Mouse (Mus musculus): ENCODE data around the gene Eea1.
"Not testable (repeated sequence)": the region's sequence is repeated elsewhere in the genome, so short reads cannot be mapped to it uniquely, and the experiment has no call there.

Gene Eea1

DNA sequence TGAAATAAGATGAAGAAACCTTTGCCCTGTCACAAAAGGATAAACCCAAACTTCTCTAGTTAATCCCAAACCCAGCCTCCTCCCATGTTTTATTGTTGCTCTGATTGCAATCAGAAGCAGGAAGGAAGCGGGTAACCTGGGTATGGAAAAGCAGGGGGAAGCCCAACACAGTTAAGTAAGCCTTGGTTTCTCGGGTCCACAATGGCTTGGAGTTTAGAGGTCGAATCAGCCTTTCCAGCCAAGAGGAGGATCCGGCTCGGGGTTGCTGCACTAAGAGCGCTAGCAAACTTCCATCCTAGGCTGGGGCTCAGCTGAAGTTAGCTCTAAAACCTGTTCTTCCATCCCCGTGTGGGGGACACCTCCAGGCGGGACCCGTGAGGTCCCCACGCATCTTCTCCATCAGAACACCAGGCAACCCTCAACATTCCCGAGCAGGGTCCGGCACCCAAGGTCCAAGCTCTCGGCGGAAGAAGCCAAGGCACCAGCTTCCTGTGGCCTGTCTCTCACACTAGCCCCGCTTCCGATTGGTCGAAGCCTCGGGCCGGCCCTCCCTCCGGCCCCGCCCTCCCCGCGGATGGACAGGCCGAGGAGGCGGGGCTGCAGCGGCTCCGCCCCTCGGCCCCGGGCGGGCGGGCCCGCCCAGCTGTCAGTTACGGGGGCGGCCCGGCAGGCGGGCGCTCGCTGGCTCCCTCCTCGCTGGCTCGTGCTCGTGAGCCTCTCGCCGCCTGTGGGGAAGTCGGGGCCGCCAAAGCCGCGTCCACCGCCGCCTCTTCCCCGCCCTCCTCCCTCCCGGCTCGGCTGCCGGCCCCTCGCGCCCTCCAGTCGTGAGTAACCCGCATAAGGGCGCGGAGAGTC is at the start of gene Eea1:
Gene Eea1, plus strand, starts transcription at position 605 of the 855 bp plus-strand sequence.
- DNase-seq, result peak; percentile 57

DNA sequence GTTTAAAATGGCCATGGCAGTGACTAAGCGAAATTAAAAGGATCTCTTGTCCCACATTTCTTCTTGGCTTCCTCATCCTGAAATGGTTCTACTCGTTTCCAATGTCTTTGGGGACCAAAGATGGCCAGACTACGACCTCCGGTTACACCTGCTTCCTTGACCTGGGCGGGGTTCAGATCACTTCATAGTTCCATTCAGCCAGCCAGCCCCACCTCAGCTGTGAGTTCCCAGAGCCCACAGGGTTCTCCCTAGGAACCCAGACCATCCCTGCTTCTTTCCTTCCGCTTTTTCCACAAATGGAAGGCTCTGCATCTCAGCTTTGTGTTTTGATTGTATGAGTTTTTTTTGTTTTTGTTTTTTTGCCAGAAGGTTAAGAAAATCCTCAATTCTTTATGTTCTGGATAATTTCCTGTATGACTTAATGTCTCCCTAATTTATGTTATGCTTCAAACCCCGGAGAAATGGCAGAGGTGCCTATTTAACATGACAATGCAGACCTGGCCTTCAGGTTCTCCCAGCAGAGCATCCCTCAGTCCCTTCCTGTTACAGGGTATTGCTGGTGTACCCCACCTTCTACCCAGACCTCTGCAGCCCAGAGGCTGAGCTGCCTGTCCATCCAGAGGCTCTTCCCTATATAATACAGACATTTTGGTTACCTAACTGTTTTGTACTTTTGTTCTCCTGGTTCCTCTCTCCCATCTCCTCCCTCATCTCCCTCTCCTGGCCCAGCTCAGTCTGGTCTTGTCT is 49.1 kb upstream of the Eea1 start:
- no peak for DNase-seq

DNA sequence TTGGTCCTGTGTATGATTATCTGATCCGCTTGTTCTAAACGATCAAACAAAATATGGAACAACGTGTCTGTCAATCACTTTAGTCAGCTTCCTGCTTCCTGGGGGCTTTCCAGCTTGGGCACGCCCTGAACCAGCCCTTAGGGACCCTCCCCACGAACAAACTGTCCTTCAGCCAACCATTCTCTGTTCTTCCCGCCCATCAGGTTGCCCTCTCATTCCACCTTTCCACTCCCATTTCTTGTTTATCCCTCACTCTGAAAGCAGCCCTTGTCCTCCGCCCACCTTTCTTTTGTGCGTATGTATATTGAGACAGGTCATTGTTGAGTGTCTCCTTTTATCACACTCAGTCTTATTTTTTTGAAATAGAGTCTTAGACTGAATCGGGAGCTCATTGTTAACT is 48.3 kb upstream of the Eea1 start:
- DNase-seq, result no peak

DNA sequence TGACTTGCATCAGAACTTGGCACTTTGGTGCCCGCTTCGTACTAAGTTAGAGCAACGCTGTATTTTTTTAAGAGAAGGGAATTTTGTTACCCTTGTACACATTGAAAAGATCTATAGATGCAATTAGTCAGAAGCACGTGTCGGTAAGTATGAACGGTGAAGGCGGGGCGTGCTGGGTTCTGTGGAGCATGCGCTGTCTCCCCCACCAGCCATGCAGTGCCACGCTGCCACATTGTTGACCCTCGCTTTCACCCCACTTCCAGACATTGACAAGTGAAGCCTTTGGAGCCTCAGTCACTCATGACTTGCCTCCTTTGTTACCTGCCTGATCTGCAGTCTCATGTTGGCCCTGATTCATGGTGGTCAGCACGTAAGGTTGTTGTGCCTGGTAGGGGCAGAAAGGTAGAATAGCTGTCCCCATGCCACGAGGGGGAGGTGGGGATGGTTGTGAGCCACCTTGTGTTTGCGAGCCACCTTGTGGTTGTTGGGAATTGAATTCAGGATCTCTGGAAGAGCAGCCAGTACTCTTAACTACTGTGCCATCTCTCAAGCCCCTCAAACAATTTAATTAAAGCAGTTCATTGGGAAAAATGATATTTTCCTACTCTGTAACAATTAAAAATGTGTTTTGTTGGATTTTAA is 47.0 kb upstream of the Eea1 start:
- no peak for DNase-seq

DNA sequence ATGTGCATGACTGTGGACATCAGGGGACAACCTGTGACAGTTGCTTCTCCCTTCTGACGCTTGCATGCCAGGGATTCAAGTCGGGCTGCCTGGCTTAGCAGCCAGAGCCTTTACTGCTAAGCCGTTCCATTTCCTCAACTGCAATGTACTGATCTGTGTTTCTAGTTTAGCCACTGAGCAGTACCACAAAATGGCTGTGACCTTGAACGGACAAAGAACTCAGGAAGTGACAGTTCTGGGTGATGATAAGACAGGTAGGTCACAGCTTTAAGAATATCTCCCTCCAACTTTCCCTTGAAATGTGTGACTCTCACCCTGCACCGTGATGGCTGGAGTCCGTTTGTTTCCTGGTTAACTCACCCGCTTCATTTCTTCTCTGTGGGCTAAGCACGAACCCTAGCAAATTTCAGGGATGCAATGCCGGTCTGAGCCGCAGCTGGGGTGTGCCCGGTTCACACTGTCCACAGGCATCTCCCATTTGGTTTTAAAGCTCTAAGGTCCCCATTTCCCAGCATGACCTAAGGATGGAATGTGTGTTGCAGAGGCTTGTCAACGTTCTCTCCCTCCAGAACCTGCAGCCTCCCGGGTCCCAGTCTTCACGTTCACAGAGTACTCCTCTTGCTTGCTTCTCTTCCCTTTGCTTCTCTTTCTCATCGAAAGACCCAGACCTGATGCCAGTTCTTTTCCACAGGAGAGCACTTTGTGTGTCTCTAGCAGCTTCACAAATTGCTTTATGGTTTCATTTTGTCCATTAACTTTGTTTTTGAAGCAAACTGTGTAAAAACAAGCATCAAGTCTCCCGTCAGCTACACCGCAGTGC is 46.2 kb upstream of the Eea1 start:
- peak; percentile 2 for DNase-seq

DNA sequence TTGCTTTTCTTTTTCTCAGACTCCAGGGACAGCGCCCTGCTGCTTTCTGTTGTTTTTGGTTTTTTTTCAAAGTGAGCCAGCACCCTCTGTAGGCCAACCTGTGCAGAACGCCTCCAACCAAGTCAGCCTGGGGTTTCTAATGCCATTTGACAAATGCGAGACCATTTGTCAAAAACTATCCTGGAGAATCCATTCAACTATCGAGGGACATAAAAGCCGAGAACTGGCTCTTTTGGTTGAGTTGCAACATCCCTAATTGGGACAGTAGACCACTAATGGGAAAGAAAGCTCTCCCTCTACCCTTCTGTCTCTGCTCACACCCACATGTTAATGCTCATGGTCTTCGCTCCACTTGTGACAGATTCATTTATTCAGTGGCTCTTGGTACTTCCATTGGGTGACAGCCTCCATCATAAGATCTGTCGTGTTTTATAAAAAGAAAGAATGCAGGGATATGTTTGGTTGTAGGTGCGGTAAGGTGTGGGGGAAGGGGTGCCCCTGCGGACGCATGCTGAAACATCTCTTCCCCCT is 45.5 kb upstream of the Eea1 start:
- DNase-seq, result peak; percentile 54

DNA sequence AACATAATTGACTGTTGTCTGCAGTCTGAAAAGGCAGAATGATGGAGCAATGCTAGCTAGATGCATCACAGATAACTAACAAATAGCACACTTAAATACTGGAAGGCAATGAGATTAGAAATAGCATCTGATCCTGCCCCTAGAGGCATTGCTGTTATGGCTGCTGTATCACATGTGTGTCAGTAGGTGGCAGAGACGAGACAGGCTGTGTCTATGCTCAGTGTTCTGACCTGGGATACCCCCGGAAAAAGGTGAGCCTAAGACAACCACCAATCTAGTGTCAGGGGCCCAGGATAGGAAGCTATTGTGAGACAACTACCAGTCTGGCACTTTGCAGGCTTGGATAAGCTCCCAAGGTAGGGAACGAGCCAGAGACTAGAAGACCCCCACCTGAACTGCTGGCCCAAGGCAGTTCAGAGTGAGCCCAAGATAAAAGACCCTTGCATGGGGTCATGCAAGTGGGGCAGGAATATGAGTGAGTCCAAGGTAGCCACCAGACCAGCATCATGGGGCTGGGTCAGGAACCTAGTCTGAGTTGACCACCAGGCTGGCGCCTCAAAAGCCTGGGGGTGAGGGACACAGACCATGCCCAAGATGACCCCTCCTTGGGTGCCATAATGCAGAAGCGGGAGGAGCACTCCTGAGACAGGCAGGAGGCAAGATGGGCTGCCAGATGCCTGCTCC is 41.8 kb upstream of the Eea1 start:
- DNase-seq, result peak; percentile 32

DNA sequence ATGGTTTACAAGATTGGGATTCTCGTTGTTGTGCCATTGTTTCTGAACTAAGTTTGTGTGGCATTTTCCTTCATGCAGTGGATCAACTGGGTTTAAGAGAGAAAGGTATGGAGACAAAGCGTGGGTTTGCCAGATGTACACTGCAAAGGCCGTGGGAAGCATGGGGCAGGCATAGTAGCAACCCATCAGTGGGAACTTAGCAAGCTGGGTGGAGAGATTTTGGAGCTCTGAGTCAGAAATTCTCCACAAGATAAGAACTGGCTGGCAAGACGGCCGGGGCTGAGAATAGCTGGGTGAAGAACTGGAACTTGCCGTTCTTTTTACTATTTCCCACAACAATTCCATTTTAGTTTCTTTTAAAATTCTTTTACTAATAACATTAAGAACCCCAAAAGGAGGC is 35.8 kb upstream of the Eea1 start:
- DNase-seq, result no peak

DNA sequence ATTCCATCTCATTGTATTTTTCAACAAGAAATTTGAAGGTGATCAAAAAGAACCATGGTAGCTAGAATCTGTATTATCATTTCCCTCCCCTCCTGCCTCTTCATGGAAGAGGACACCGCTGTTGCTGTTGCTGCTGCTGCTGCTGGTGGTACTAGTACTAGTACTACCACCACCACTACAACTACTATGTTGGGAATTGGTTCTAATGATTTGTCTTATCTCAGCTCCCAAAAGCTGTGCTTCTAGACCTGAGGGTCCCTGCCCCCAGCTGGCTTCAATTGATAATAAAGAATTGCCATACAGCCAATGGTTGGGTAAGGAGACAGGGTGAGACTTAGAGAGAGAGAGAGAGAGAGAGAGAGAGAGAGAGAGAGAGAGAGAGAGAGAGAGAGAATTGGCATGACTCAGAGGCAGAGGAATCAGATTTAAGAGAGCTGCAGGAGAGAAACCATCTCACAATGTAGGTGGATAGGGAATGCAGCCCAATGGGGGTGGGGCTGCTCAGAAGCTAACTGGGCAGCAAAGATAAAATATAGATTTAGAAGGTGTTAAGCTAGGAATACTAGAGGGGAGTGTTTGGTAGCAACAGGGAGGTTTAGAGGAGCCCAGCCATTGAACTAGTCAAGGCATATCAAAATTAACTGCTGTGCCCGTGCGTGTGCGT is 31.1 kb upstream of the Eea1 start:
- DNase-seq, result no peak

DNA sequence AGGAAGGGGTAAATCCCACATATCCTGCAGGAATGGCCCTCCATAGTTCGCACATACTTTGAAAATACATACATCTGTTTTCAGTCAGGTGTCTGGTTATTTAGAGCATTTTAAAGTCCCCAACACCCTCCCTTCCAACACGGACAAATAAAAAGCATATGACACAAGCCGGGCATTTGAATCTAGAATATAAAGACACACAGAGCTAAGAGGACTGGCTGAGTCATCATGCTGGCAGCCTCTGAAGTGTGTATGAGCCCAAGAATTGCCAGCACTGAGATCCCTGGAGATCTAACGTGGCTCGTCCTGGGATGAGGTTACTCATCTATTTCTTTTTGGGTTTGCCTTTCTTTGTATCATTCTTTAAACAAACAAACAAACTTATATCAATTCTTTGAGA is 29.4 kb upstream of the Eea1 start:
- no peak for DNase-seq

DNA sequence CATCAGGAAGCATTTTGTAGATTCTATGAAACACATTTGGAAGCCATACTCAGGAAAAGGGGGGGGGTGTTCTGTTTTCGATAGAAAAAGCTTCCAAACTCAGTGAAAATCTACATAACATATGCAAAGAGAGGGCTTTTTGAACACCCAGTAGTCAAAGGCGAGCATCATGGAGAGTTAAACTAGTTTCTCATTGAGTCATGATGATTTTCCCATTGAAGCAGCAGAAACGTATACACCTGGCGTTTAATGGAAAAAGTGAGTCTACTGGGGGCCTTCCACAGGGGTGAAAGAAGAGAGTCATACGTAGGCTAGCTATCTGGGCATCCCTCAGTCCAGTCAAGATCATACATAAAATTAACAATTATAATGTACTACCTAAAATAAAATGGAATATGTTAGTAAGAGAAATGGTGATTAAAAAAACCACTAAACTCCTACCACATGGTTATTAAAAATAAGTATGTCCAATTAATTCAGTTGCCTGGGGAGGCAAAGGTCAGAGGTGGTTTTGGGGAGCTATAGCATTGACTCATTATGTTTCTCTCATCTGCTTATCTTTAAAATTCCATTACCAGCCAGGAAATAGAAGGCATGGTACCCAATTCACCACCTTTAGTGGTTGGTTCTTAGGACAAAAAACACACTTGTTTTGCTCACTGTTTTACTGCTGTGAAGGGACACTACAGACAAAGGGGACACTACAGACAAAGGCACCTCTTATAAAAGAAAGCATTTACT is 25.8 kb upstream of the Eea1 start:
- DNase-seq, result no peak

DNA sequence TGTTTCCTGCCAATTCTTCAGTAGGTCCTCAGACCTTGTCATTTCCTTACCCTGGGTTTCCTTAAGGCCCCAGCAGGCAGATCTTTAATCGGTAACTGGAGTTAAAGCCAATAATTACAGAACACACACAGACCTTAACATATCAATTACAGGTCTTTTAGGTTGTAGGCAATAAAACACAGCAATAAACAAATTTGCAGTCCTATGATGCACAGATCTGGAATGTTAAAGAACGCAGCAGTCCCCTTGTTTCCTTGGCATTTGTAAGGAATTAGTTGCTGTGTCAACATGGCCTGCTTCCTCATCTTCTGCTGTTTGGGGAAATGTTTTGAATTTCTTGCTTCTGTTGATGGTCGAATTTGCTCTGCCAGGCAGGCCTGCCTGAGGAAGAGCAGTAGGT is 21.7 kb upstream of the Eea1 start:
- DNase-seq, result no peak

DNA sequence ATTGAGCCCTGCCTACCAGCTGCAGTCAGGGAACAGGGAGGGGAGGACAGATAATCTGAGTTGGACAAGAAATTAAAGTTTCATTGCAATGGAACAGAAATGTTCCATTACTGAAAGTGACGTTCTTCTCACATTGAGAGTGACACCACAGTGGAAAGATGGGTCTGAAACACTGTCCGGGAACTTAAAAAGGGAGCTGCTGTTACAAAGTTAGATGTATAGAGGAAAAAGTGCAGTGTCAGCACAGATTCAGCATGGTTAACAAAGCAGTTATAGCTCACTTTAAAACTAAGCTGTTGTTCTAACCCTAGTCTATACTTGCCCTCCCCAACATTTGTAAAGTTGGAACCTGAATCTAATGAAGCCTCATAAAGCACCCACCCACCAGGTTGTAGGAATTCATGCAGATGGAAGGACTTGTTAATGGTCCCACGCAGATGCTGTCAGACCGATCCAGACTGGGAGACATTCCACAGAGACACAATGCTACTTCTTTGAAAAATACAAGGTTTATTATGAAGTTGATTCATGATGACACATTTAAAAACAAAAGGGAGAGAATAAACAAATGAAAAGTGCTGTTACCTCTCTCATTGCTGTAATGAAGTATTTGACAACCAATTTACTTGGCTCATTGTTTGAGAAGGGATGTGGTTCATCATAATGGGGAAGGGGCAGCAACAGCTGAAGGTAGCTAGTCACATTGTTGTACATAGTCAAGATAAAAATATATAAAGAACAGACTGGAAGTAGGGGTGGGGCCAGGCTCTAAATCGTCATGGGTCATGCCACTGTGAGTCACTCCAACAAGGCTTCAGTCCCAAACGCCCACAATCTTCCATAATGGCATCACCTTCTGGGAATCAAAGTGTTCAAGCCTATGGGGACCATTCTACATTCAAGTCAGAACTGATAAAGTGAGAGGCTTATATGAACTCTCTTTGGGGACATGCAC is 16.9 kb upstream of the Eea1 start:
- DNase-seq, result no peak

DNA sequence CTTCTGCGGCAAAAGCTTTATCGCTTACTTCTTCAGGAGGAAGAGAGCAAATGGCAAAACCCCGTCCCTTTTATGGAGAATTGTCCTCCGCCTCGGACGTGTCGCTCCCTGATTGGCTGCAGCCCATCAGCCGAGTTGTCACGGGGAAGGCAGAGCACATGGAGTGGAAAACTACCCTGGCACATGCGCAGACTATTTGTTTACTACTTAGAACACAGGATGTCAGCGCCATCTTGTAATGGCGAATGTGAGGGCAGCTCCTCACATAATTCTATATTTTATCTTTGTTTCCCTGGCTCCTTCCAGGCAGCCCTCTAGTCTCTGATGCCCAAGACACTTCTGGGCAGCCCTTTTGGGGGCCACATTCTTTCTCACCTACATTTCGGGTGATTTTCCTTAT is 6.8 kb upstream of the Eea1 start:
- not testable (repeated sequence) for DNase-seq

DNA sequence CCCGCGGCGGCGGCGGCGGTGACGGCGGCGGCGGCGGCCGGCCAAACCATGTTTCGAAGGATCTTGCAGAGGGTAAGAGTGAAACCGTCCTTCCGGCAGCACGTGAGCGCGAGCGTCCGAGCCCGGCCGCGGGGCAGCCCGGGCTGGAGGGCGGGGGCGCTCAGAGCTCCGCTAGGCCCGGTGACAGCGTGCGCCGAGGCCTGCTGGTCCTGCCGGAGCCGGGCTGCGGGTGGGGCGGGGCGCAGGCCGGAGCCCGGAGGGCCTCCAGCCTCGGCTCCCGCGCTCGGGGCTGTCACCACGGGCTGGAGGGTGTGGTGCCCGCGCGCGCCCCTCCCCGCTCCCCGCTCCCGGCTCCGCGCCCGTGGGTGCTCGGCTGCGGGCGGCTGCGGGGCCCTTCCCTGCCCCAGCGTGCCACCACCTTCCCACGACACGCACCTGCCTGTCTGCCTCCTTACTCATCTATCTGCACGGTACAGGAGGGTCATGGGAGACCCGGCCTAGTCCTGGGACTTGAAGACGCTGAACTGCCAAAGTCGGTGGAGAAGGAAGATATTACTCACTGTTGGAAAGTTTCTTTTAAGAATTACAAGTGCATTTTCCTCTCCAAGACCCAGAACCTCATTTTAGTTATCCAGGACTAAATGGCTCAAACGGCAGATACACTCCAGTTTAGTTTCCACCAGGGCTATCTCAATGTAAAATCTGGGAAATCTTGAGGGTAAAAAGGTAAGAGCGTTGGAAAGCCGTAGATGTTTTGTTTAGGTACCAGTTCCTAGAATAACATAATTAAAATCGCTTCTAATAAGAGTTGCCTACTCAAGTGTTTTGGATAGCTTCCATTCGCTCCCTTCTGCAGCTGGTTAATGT is 684 bp downstream of the Eea1 start:
- peak; percentile 29 for DNase-seq

DNA sequence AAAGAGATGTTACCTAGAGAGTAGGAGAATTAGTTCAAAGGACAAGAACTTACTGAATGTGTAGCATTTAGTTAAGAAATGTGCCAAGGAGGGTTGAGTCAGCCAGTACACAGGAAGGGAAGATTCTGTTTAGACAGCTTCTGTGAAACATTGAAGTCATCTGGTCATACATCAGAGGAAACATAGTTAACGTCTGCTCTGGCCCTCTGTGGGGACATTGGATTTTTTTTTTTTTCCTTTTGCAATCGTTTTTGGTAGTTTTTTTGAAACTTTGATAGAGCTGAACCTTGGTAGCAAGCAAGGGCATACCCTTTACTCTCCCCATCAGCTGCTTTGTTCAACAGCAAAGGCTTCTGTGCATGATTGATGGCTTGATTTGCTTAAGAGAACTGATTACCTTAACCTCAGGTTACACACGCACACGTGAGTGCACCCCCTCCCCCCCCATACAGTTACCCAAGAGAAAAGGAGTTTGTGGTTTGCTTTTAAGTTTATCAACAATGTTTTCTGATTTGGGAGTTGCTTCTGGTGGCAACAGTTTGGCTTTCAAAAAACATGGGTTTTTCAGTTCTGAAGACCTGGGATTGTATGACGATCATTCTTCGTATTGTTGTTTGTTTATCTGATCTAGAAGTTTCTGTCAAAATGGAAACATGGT is 1.4 kb downstream of the Eea1 start:
- DNase-seq, result no peak

DNA sequence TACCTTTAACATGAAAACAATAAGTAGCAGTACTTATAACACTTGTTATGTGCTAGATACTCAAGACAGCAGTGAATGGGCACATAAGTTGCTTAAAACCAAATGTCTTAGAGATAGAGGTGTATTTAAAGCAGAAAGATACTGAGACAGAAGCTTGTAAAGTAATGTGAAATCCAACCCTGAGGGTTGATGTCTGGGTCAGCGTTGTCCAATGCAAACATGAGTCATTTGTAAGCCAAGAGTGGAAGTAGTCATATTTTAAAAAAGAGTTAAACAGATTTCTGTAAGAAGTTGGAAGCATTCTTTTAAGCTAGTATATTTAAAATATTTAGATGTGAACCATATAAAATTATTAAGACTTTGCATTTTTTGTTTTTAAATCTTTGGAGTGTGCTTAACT is 4.6 kb downstream of the Eea1 start:
- no peak for DNase-seq

DNA sequence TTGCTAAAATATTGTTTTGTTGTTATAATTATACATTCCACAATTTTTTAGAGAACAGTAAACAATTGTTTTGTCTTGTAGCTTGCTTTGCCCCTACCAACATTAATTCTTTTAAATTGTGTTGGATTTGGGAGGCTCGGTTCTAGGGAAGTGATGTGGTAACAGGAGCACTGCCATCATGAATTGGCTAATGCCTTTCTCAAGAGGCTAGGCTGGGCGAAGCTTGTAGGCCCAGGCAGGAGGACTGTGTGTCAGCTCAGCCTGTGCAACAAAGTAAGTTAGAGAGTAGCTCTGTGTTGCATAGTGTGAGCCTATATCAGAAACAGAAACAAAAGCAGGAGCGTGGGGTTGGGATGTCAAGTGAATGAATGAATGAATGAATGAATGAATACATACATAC is 9.0 kb downstream of the Eea1 start:
- no peak for DNase-seq
